Mouse (Mus musculus): ENCODE results near the gene Abcc1.

Gene Abcc1

GRCm38 (mm10) chr16:14361362-14362098, at the start of gene Abcc1:
TSS of gene Abcc1 (plus strand) at chr16:14361558.
- no peak for TF ChIP-seq GATA4 (IDR thresholded peaks at IDR 0.05; ENCODE audit: insufficient replicate concordance, low read length)

GRCm38 (mm10) chr16:14312914-14313313, 48.4 kb upstream of the Abcc1 start:
- no peak for TF ChIP-seq GATA4 (IDR thresholded peaks at IDR 0.05; ENCODE audit: insufficient replicate concordance, low read length)

GRCm38 (mm10) chr16:14316884-14317876, 44.2 kb upstream of the Abcc1 start, which contains the start of gene Fopnl:
TSS of gene Fopnl (minus strand) at chr16:14317405.
- TF ChIP-seq GATA4 (IDR thresholded peaks at IDR 0.05; ENCODE audit: insufficient replicate concordance, low read length), result no peak; the same call in 1 of the 2 replicates

GRCm38 (mm10) chr16:14319681-14320080, 41.7 kb upstream of the Abcc1 start:
- TF ChIP-seq GATA4 (IDR thresholded peaks at IDR 0.05; ENCODE audit: insufficient replicate concordance, low read length), result no peak

GRCm38 (mm10) chr16:14320494-14320893, 40.9 kb upstream of the Abcc1 start:
- no peak for TF ChIP-seq GATA4 (IDR thresholded peaks at IDR 0.05; ENCODE audit: insufficient replicate concordance, low read length)

- no peak for TF ChIP-seq GATA4 (IDR thresholded peaks at IDR 0.05; ENCODE audit: insufficient replicate concordance, low read length)
These were observed 33.2 kb upstream of the Abcc1 start for GRCm38 (mm10) chr16:14328156-14328555.

GRCm38 (mm10) chr16:14344967-14345366, 16.4 kb upstream of the Abcc1 start:
- TF ChIP-seq GATA4 (IDR thresholded peaks at IDR 0.05; ENCODE audit: insufficient replicate concordance, low read length), result no peak

GRCm38 (mm10) chr16:14351571-14351970, 9.8 kb upstream of the Abcc1 start:
- no peak for TF ChIP-seq GATA4 (IDR thresholded peaks at IDR 0.05; ENCODE audit: insufficient replicate concordance, low read length)

- TF ChIP-seq GATA4 (IDR thresholded peaks at IDR 0.05; ENCODE audit: insufficient replicate concordance, low read length), result no peak
These were observed 9.1 kb upstream of the Abcc1 start for GRCm38 (mm10) chr16:14352234-14352633.

- no peak for TF ChIP-seq GATA4 (IDR thresholded peaks at IDR 0.05; ENCODE audit: insufficient replicate concordance, low read length)
These were observed 8.7 kb upstream of the Abcc1 start for GRCm38 (mm10) chr16:14352663-14353062.

GRCm38 (mm10) chr16:14357859-14358258, 3.5 kb upstream of the Abcc1 start:
- TF ChIP-seq GATA4 (IDR thresholded peaks at IDR 0.05; ENCODE audit: insufficient replicate concordance, low read length), result no peak

- no peak for TF ChIP-seq GATA4 (IDR thresholded peaks at IDR 0.05; ENCODE audit: insufficient replicate concordance, low read length)
These were observed 2.8 kb upstream of the Abcc1 start for GRCm38 (mm10) chr16:14358531-14358930.

- no peak for TF ChIP-seq GATA4 (IDR thresholded peaks at IDR 0.05; ENCODE audit: insufficient replicate concordance, low read length)
These were observed 427 bp upstream of the Abcc1 start for GRCm38 (mm10) chr16:14360931-14361330.

- no peak for TF ChIP-seq GATA4 (IDR thresholded peaks at IDR 0.05; ENCODE audit: insufficient replicate concordance, low read length)
These were observed 902 bp downstream of the Abcc1 start for GRCm38 (mm10) chr16:14362099-14362820.

GRCm38 (mm10) chr16:14363496-14363895, 2.1 kb downstream of the Abcc1 start:
- no peak for TF ChIP-seq GATA4 (IDR thresholded peaks at IDR 0.05; ENCODE audit: insufficient replicate concordance, low read length)

All from liver, adult (tissue).